ENCODE assay signal across 8 mouse cellular contexts in the genomic region with DNA sequence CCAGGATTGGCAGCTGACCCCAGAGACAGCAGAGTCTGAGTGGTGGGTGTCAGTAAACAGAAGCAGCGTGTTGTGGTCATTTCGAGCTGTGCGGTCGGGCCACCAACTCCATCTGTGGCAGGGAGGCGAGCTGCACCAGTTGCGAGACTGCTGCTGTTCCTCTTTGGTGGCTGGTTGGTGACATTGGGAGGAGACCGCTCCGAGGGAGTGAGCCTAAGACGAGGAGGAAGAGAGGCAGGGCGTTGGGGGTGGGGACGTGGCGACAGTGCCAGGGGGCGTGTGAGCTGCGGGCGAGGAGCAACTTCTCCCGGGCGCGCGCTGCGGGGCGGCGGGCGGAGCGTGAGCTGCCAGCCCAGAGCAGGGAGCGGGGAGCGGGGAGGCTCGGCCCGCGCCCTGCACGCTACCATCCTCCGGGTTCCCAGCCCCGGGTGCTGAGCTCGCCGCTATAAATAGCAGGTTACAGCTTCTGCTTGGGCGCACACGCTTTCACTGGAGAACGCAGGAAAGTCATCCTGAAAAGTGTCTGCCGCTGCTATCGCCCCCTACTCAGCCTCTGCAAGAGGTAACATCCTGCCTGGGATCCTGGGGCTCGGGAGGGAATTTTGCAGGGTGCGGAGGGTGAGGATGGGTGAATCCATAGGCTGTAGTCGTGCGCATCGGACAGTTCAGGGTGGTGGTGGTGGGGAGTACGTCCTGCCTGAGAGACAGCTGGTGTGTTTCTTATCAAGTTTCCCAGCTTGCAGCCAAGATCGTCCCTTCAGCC. TPM values are rescaled to one million over a fixed set of nuclear protein-coding genes. Genes with fewer than 3 reads are reported as not detected.
DNase-seq lines count a peak whose midpoint lies in the region; ATAC-seq and TF ChIP-seq lines count a peak whose summit lies in the region.

Inpp4b (plus strand) TSS at position 321 of the 763 bp plus-strand sequence.

- H3K27me3 ChIP-seq in embryonic facial prominence, embryonic 11.5 days (ENCODE audit: control insufficient read depth, insufficient read depth, low read length), result no peaks in the 10 kb centered on the region
- peaks cover 4% of the 10 kb centered on the region; the same call in 1 of the 2 replicates for H3K27me3 ChIP-seq in limb, embryonic 14.5 days (ENCODE audit: control insufficient read depth, insufficient read depth, low read length)
- H3K27me3 ChIP-seq in midbrain, embryonic 15.5 days (replicated peaks), result no peaks in the 10 kb centered on the region

- no peak within 1 kb of the TSS for H3K27ac ChIP-seq in embryonic facial prominence, embryonic 11.5 days (replicated peaks; ENCODE audit: low read depth, low read length)
- no peak within 1 kb of the TSS for H3K27ac ChIP-seq in limb, embryonic 14.5 days (replicated peaks; ENCODE audit: low read depth, low read length)
- peak within 1 kb of the TSS; percentile 77 for H3K27ac ChIP-seq in midbrain, embryonic 15.5 days

- DNase-seq in layer of hippocampus, adult 11-12 months (ENCODE audit: low spot score), result peak; percentile 73
- DNase-seq in layer of hippocampus, adult 9-10 months (ENCODE audit: low spot score), result no peak
- DNase-seq in embryonic facial prominence, embryonic 11.5 days (ENCODE audit: low spot score), result peak; percentile 47
- DNase-seq in heart, adult 8-10 months (ENCODE audit: low spot score), result peak; percentile 54
- DNase-seq in kidney, adult 8-10 months, result peak; percentile 36
- DNase-seq in limb, embryonic 14.5 days (ENCODE audit: low spot score), result peak; percentile 21
- DNase-seq in spleen, adult 18-20 months, result peak; percentile 75 to 76

- WGBS in embryonic facial prominence, embryonic 11.5 days, result under 1% methylated on average over 41 of the region's 46 CpGs
- WGBS in limb, embryonic 14.5 days, result under 1% methylated on average over 33 of the region's 46 CpGs
- under 1% methylated on average over 46 of the region's 46 CpGs for WGBS in midbrain, embryonic 15.5 days

- H3K4me2 ChIP-seq in embryonic facial prominence, embryonic 11.5 days (ENCODE audit: low read depth, low read length), result peak within 1 kb of the TSS; percentile 93
- peak within 1 kb of the TSS; percentile 94 for H3K4me2 ChIP-seq in limb, embryonic 14.5 days (replicated peaks; ENCODE audit: low read depth, low read length, severe bottlenecking)
- H3K4me2 ChIP-seq in midbrain, embryonic 15.5 days, result peak within 1 kb of the TSS; percentile 94

- H3K9ac ChIP-seq in embryonic facial prominence, embryonic 11.5 days (replicated peaks; ENCODE audit: low read length), result peak within 1 kb of the TSS; percentile 57
- peak within 1 kb of the TSS; percentile 52 for H3K9ac ChIP-seq in limb, embryonic 14.5 days (ENCODE audit: low read depth, low read length, severe bottlenecking)
- peak within 1 kb of the TSS; percentile 65 for H3K9ac ChIP-seq in midbrain, embryonic 15.5 days

- peak within 1 kb of the TSS; percentile 57 for H3K4me3 ChIP-seq in embryonic facial prominence, embryonic 11.5 days (ENCODE audit: low read depth, low read length)
- peak within 1 kb of the TSS; percentile 57 for H3K4me3 ChIP-seq in limb, embryonic 14.5 days (replicated peaks; ENCODE audit: low read length)
- H3K4me3 ChIP-seq in midbrain, embryonic 15.5 days, result peak within 1 kb of the TSS; percentile 70

- no peaks in the 10 kb centered on the region for H3K4me1 ChIP-seq in embryonic facial prominence, embryonic 11.5 days (ENCODE audit: control insufficient read depth, insufficient read depth, low read length)
- H3K4me1 ChIP-seq in limb, embryonic 14.5 days (ENCODE audit: control insufficient read depth, insufficient read depth, low read length), result 0 out of 2 replicates have a peak, but pooled peaks cover 5% of the 10 kb centered on the region
- peaks cover 10% of the 10 kb centered on the region; the same call in 1 of the 2 replicates for H3K4me1 ChIP-seq in midbrain, embryonic 15.5 days

- TF ChIP-seq POLR2A in limb, embryonic 14.5 days (IDR thresholded peaks at IDR 0.05; ENCODE audit: borderline replicate concordance, extremely low read depth, insufficient read depth, insufficient read length), result no peak

- no peaks in the 10 kb centered on the region for H3K36me3 ChIP-seq in embryonic facial prominence, embryonic 11.5 days (replicated peaks; ENCODE audit: control insufficient read depth, insufficient read depth, low read depth, low read length)
- no peaks in the 10 kb centered on the region for H3K36me3 ChIP-seq in limb, embryonic 14.5 days (ENCODE audit: control insufficient read depth, insufficient read depth, low read length)
- H3K36me3 ChIP-seq in midbrain, embryonic 15.5 days (replicated peaks), result no peaks in the 10 kb centered on the region

- peak; percentile 58 for ATAC-seq in embryonic facial prominence, embryonic 11.5 days (replicated peaks; ENCODE audit: insufficient number of reproducible peaks, low FRiP score, low TSS enrichment, low read depth)
- peak; percentile 64 for ATAC-seq in limb, embryonic 14.5 days (ENCODE audit: low FRiP score, low read depth)
- ATAC-seq in midbrain, embryonic 15.5 days (replicated peaks), result peak; percentile 89

- H3K9me3 ChIP-seq in embryonic facial prominence, embryonic 11.5 days (replicated peaks; ENCODE audit: control insufficient read depth, low read length), result no peaks in the 10 kb centered on the region
- no peaks in the 10 kb centered on the region for H3K9me3 ChIP-seq in limb, embryonic 14.5 days (ENCODE audit: control insufficient read depth, low read length)
- peaks cover 2% of the 10 kb centered on the region; the same call in 1 of the 2 replicates for H3K9me3 ChIP-seq in midbrain, embryonic 15.5 days

RNA-seq across cellular contexts. Expression of gene Inpp4b, which starts in this region (rescaled TPM):
- 7.8 and 10.0 TPM in 2 replicates for polyA plus RNA-seq in embryonic facial prominence, embryonic 11.5 days (2014; fragmentation: Nextera tagmentation; extraction: Ambion mirVana)
- total RNA-seq in heart, adult 8-10 months (2022), result 10 to 100 TPM; 50.3 to 81.7 (median 64.1) TPM
- polyA plus RNA-seq in limb, embryonic 14.5 days (2012; rRNA removed), result 2.8 and 3.4 TPM in 2 replicates
- polyA plus RNA-seq in limb, embryonic 14.5 days (2014; fragmentation: Nextera tagmentation; extraction: Ambion mirVana), result 14.0 and 14.2 TPM in 2 replicates
- 9.9 and 10.6 TPM in 2 replicates for polyA plus RNA-seq in midbrain, embryonic 15.5 days (2015; fragmentation: Nextera tagmentation; extraction: Ambion mirVana)
